In the genomic region with DNA sequence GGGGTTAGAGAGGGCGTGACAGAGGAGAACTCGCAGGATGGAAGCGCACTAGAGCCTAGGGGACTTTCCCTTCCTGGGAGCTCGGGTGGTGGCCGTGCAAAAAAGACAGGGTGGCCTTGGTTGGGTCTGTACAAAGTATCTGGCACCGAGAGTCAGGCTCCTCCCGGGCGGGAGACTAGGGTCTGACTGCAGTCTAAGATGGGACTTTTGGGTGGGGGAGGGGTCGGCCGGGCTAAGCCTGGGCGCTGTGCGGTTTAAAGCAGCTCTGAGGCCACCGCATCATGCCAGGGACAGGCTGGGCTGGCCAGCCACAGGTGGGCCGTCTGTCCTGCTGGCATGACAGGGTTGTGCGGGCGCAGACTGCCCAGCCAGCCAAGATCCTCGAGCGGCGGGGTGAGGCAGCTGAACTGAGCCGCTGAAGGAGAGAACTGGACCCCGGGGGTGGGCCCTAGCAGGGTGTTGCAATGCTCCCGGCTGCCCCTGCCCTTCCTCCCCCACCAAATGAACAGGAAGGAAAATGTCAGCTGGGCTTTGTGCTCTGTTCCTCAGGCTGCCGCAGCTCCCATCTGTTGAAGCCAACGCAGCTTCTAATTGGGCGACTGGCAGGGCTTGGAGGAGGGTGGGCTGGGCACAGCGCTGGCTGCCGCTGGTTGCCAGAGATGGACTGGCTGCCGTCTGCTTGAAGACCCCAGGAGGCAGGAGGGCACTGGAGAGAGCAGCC, we compare ENCODE assay signal across 8 mouse cellular contexts. TPM values are rescaled to one million over a fixed set of nuclear protein-coding genes. Genes with fewer than 3 reads are reported as not detected.
DNase-seq lines count a peak whose midpoint lies in the region; ATAC-seq lines count a peak whose summit lies in the region.

No protein-coding gene starts in this region.

- intact Hi-C loops in gastrocnemius, postnatal 14 days (cut with DNase I; ENCODE audit: low total_unique reads): no loop called here

- peaks cover 56% of the 10 kb centered on the region for H3K4me1 ChIP-seq in hindbrain, embryonic 15.5 days (replicated peaks)
- no peaks in the 10 kb centered on the region for H3K4me1 ChIP-seq in liver, embryonic 12.5 days

- H3K9me3 ChIP-seq in hindbrain, embryonic 15.5 days: no peaks in the 10 kb centered on the region
- no peaks in the 10 kb centered on the region for H3K9me3 ChIP-seq in liver, embryonic 12.5 days (replicated peaks)

- peak overlapping the region; percentile 90 for H3K9ac ChIP-seq in hindbrain, embryonic 15.5 days
- no peak overlapping the region for H3K9ac ChIP-seq in liver, embryonic 12.5 days

- H3K4me2 ChIP-seq in hindbrain, embryonic 15.5 days: peak overlapping the region; percentile 87
- peak overlapping the region; percentile 68 for H3K4me2 ChIP-seq in liver, embryonic 12.5 days

- no peaks in the 10 kb centered on the region for H3K36me3 ChIP-seq in hindbrain, embryonic 15.5 days
- no peaks in the 10 kb centered on the region for H3K36me3 ChIP-seq in liver, embryonic 12.5 days

- no peaks in the 10 kb centered on the region for H3K27me3 ChIP-seq in hindbrain, embryonic 15.5 days
- peaks cover 90% of the 10 kb centered on the region for H3K27me3 ChIP-seq in liver, embryonic 12.5 days (replicated peaks)

- DNase-seq in gastrocnemius, postnatal 14 days: peak; percentile 33
- DNase-seq in gastrocnemius, adult 8-10 months (ENCODE audit: low spot score in 2 of 2): no peak
- DNase-seq in cerebellum, adult 8-10 months: peak; percentile 70
- DNase-seq in forelimb bud, embryonic 11.5 days (ENCODE audit: low read depth, low spot score): peak; percentile 34
- DNase-seq in right cerebral cortex, adult 18-20 months: peak; percentile 83
- no peak for DNase-seq in spleen, adult 12 weeks (ENCODE audit: low spot score)

- 0% methylated on average over 28 of the region's 28 CpGs for WGBS in hindbrain, embryonic 15.5 days
- 2% methylated on average over 28 of the region's 28 CpGs for WGBS in liver, embryonic 12.5 days (ENCODE audit: insufficient replicate concordance)

- H3K27ac ChIP-seq in hindbrain, embryonic 15.5 days (replicated peaks): peak overlapping the region; percentile 92
- H3K27ac ChIP-seq in liver, embryonic 12.5 days: no peak overlapping the region

- ATAC-seq in hindbrain, embryonic 15.5 days (ENCODE audit: low FRiP score, low read depth): peak; percentile 63
- peak; percentile 27; the same call in 1 of the 2 replicates for ATAC-seq in liver, embryonic 12.5 days

- H3K4me3 ChIP-seq in hindbrain, embryonic 15.5 days: peak overlapping the region; percentile 88
- peak overlapping the region; percentile 44 for H3K4me3 ChIP-seq in liver, embryonic 12.5 days

RNA-seq across cellular contexts. Expression of gene Lrrn2, which starts 1.1 kb away (rescaled TPM):
- 1 to 10 TPM; 1.6 to 3.1 TPM for total RNA-seq in gastrocnemius, postnatal 14 days (2021)
- total RNA-seq in gastrocnemius, adult 8-10 months (2022): under 1 TPM; 0.19 to 0.46 (median 0.37) TPM
- polyA plus RNA-seq in hindbrain, embryonic 15.5 days (2015; fragmentation: Nextera tagmentation; extraction: Ambion mirVana): 49.3 and 58.4 TPM in 2 replicates
- 0.55 and 0.62 TPM in 2 replicates for polyA plus RNA-seq in liver, embryonic 12.5 days (2016; fragmentation: Nextera tagmentation; extraction: Ambion mirVana)

Comparison
In these comparisons a context has a peak if more than half of its experiments do, and no peak if none do; other contexts are left out.
1. DNase-seq: peak in gastrocnemius, postnatal 14 days (single experiment), cerebellum, adult 8-10 months (single experiment), forelimb bud, embryonic 11.5 days (single experiment) and right cerebral cortex, adult 18-20 months (single experiment); none in gastrocnemius, adult 8-10 months (0 of 2) and spleen, adult 12 weeks (single experiment).